Mouse (Mus musculus) regulatory T cell (primary cell): ENCODE data around the gene Lrmda.

Source experiments
- in situ Hi-C: fragments of 300-600 bp; cut with MboI, MseI; formaldehyde crosslinking; loops from one replicate; pipeline ENCODE4 v1.15.1; 2025; ENCODE audit warnings: high pct_unique_total_duplicates

Lrmda gene

DNA sequence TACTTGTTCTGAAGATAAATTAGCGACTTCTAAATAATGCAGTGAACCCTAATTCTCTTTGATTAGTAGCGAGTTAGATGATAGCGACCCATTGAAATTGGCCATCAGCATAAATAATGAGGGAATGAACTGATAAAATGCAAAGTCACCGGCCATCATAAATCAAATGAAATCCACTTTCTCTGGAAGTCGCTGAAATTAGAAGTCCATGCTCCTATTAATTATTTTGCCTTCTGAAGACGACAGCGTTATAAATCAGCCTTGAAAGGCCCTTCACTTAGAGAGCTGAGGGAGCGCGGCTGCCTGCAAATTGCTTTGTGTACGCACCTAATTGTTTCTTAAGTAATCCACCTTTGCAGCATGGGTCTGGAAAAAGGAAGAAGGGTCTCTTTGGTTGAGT lies 374.1 kb downstream of the Lrmda start:
- in situ Hi-C loops, result no loop called here

DNA sequence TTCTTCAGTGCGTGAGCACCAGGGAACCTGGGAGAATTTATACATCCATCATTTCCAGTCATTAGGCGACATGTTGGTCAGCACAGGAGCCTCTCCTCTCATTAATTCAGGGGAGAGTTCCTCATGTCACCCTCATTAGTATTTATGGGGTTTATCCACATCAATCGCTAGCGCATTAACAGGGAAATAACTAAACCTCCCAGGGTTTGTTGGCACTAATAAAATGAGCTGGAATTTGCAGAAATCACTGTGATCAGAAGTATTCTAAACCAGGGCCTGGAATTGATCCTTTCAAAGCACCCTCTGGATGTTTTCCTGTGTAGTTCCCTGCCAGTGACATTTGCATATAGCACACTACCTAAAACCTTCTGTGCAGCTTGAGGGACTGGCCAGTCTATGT lies 382.9 kb downstream of the Lrmda start:
- in situ Hi-C loops, result no loop called here

DNA sequence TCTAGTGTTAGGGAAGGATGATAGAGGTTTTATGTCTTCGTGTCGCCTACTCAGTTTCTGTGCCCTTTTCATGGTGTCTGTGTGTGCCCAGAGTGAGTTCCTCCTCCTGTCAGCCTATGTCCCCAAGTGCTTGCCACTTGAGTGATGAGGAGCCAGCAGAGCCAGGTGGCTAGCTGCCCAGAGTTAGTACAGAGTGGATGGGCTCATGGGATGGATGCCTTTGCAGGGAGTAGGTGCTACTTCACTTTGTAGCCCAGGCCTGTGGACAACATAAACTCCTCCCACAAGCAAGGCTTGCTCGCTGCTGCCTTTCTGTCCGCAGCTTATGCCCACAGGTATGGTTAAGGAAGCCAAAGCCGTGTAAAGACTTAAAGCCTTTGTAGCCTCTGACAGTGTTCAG lies 387.1 kb downstream of the Lrmda start:
- in situ Hi-C loops, result no loop called here

DNA sequence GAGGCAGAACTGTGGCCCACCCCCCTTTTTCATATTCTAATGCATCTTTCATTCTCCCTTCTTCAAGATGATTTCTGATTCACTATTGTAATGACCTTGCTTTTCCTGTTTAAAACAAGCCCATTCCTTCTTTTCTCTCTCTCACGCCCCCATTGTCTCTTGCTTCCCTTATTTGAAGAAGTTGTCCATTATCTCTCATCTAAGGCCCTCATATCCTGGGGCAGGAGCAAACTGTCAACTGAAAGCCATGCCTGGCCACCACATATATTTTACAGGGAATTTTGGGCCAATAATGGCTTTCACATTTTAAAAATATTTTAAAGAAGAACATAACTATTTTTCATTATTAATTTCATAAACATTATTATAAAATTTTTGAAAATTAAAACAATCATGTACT lies 391.3 kb downstream of the Lrmda start:
- in situ Hi-C loops, result no loop called here

DNA sequence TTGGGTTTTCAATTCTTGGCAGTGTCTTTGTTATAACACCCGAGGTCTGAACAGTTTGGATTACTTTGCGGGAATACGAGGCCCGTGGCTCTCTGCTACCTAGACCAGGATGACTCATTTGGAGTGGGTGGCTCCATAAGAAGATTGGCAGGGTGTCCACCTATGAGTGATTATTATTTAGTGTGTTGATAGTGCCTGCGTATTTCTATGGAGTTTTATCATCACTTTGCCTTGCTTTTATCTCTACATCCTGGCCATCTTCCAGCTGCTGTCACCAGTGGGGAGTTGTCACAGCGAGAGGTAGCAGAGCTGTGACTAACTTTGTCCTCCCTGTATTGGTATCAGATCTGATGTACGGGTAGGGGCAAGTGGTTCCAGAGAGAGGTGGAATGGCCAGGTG lies 393.7 kb downstream of the Lrmda start:
- in situ Hi-C loops, result no loop called here

DNA sequence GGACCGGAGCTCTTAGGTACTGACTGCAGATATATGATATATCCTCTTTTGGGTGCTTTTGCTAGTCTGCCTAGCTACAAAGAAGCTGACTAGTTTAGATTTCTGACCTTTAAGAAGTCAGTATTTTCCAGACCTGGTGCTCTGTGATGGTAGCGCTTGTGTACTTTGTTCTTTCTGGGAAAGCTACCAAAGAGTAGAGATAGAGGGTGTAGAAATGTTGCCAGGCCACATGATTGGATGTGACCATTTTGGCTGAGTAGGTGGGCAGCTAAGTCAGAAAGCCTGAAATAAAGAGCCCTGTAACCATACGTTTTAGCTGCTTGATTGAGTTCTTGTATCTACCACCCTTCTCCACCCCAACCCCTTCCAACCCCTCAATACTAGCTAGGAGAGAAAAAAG lies 398.2 kb downstream of the Lrmda start:
- in situ Hi-C loops, result no loop called here

DNA sequence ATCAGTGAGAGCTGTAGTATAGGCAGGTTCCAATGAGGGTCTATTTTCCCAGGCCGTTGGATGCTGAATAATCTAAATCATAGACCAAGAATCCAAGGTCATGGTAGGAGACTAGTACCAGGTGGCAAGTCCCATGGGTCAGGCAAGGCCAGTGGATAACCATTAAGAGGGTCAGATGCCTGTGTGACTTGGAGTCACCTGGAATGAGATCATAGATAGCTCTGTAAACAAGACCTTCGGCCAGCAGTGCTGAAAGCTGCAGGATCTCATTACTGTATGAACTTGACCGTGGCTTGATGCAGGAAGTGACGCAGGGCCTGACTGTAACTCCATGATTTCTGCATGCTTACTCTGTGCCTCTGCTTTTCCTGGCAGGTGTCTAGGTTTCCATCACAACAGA lies 402.2 kb downstream of the Lrmda start:
- in situ Hi-C loops, result no loop called here

DNA sequence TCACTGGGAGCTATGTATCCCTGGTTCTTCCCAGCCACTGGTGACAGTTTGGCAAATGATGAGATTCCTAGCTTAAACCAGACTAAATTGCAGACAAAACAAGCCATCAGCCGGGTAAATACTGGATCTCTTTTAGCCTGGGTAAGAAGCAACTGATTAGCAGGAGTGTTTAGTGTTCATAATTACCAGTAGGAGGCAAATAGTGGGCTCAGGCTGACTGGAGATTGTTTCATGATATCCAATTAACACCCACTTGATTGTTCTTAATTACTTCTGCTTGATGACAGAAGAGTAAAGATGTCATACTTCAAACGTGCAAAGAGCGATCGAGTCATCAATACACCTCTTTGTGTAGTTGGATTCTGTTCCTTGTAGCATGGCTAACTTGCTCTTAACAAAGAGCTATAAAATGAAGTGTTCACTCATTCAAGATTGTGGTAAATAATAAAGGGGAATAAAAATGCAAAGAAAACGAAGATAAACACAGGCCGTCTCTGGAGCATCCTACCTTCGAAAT lies 405.6 kb downstream of the Lrmda start:
- in situ Hi-C loops, result no loop called here

DNA sequence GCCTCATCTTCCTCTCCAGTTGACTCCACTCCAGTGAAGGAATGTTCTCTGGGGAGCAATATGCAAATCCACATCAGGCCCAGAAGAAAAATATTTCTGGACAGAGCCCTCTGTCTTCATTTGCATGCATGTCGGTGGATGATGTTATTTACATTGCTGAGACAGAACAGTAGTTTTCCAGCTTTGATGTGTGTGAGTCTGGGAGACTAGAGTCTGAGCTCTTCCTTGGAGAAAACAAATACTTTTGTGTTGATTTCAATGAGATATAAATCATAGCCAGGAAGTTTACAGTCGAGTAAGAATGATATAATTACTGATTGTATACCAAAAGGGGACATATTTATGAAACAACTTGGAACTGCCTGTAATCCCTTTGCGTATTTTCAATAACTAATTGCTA lies 415.9 kb downstream of the Lrmda start:
- in situ Hi-C loops, result no loop called here

DNA sequence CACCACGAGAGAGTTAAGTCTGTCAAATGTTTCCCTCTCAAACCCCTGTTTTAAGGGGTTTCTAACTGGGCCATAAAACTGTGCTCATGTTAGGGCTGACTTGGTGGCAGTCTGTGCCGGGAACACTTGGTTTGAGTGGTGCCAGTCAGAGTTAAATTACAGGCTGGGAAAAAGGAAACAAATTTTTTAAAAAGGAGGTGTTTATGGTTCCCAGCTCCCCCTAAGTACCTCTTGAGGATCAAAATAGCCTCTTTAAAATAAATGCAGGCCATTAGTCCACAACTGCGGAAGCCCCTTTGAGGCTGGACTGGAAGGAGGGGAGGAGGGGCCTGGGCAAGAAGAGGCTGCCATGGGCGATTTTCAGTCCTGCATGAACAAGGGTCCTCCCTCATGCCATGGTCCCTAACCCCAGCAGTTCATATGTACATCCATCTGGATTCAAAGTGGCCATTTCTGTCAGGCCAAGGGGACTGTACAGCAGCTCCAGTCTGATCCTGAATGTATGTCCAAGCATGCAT lies 416.4 kb downstream of the Lrmda start:
- in situ Hi-C loops, result no loop called here

DNA sequence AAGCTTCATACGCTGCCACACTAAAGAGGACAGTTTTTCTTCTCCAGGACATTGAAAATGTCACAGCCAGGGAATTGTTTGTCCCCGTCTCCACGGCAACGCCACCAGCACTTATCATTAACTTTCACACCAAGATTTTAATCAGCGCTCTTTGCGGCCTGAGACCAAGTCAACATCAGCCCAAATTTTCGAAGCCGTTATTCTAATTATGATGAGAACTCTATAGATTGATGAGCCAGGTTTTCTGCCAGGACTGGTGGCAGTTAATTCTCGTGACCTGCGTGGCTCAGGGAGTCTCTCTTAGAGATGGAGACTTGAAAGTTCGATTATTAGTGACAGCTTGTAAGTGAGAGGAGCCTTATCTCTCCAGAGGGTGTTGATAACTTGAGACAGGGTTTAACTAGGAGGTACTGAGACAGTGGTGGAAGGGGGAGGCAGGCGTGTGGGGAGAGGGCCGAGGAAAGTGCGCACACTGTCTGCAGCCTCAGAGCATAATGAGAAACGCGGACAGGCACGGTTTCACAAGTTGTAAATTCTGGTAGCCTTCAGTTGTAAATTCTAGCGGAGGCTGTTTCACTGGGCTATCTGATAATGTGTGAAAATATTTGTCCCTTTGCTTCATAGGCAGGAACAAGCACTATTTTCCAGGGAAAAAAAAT lies 421.0 kb downstream of the Lrmda start:
- in situ Hi-C loops, result no loop called here

DNA sequence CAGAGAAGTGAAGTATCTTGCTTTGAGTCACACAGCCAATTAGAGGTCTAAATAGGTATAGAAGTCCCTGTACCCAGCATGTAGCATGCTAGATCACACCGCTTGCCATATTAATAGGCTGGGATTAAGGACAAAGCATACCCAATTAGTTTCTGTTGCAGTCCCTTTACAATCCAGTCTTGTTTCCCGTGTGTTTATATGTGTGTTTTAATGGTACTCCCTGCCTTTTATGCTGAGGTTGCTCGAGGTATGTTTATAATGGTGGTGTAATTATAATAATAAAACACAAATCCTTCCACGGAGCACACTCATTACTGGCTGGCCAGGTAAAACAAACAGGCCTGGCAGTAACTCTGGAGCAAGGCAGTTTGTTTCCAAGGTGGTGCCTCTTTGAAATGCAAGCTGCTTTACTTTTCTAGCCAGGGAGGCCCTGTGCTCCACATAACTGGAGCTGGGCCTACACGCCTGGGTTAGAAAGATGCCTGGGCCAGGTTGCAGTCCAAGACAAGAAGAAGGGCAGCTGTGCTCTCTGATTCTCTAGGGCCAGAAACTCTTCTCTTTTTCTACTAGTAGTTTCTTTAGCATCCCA lies 422.4 kb downstream of the Lrmda start:
- in situ Hi-C loops, result no loop called here

DNA sequence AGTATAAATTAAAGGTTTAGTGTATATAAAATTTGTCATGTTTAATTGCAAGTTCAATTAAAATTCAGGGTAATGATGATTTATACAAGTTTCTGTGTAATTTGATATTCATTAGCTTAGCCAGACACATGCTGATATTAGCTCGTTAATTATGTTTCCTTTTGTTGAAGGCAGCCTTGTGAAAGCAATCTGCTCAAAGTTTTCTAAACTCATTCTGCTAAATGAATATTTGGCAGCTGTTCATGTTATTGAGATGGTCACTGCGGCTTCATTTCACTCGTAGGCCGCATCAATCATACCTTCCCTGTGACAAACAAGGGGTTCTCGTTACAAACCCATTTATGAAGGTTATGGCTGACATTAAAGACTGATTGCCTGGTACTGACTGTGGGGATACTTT lies 423.2 kb downstream of the Lrmda start:
- in situ Hi-C loops, result no loop called here

DNA sequence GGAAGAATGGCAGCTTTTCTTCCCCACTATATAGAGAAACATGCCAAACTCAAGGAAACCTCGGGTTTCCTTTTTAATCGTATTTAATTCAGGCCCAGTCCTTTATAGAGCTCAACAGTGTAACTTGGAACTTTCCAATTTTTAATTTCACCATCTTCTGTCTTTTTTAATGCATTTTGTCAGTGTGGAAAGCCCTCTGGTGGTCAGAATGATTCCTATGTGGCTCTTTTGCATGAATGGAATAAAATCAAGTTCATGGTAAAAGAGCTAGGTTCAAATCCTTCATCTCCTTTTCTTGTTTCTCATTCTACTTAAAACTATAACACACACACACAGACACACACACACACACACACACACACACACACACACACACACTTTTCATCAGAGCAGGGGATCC lies 425.0 kb downstream of the Lrmda start:
- in situ Hi-C loops, result no loop called here

DNA sequence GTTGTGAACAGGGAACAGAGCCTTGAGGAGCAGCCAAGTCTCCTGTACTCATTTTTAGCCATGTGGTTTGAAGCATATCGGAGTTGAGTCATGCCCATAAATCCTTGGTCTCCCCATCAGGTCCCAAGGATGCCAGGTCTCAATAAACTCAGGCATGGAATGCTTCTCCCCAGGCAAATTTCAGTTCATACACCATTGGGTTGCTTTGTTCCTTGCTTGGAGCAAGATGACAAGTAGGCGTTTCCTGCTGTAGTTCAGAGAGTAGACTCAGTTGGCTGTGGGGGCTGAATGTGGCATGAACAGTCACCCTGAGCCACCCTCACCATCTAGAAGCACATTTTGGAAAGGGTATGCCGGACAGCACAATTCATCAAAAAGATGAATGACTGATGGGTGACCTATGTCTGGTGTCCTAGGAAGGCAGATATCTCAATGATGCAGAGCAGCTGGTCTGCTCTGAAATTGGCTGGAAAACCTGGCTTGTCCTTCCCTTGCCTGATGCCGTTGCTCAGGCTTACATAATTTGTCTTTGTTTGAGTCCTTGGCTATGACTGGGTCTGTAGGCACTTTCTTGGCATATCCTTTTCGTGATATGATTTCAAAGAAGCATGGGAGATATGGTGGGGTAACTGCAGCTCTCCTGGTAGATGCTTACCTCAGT lies 425.8 kb downstream of the Lrmda start:
- in situ Hi-C loops, result no loop called here

DNA sequence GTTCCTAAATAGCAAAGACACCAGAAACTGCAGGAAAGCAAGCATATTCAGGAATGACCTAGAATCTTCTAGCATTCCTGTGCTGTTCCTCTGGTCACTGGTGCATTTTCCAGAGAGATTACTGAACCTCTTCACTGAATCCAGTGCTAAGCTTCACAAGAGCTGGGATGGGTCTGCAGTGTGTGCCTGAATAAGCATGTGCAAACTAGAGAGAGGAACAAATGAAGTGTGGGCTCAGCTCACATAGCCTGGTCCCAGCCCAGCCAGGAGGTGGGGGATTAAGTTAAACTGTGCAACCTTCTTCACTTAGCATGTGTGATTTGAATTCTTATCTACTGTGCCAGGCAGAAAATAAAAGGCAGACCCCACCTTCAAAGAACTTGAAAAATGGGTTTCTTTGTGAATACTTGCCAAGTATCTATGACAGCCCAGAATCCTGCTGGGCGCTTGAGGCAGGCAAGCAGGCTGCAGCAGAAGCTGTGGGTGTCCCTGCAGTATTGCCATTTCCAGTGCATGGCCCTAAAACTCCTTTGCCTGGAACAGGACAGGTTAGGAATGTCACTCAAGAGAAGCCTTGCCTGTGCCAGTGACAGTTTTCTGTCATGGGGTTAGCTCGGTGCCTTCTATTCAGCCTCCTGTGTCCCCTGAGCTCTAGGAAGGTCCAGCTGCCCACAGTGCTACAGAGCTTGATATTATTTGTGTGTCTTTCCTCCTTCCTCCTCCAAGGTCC lies 426.5 kb downstream of the Lrmda start:
- in situ Hi-C loops, result no loop called here

DNA sequence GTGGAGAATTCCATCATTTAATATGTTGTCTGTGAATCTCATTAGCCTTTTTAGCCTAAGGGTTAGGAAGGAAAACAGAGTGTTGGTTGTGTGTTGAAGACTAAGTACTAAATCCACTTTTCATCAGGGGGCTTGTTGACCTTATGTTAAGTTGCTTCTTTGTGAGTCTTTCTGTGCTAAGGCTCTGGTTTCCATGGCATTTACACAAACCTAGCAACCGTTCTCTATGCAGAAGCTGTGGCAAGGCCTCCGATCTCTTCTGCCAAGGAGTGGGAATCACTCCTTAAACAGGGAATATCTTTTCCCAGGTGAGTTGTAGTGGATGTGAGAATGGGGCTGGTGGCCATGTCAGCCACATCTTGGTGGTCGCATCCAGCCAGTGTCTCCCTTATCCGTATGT lies 432.1 kb downstream of the Lrmda start:
- in situ Hi-C loops, result no loop called here

DNA sequence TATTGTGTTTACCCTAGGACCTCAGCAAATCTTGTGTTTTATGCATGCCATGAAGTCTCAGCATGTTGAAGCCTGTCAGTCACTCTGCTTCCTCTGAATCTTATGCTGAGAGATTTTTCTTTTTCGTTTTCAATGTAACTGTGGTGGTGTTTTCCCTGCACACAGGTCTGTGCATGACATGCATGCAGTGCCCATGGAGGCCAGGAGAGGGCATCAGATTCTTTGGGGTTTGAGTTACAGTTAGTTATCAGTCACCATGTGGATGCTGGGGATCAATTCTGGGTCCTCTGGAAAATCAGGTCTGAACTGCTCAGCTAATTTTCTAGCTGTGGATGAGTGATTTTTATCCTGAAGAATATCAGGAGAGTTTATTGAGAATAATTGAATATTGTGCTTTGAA lies 444.8 kb downstream of the Lrmda start:
- in situ Hi-C loops, result no loop called here

DNA sequence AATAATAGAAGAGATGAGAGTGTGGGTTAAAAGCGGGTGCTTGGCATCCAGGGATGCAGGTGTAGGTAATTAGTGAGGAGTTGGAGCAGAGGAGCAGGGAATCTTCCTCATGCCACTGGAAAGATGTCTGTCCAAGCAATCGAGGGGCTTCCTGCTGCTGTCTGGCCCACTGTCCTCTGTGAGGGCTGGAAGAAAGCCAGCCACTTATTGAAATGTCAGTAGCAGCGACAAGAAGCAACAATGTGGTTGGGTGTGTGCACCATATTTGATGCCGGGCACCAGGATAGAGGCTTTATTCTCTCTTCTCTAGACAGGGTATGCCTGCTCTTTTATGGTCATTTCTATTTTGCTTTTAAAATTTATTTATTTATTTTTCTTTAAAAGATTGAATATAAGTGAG lies 451.5 kb downstream of the Lrmda start:
- in situ Hi-C loops, result no loop called here

DNA sequence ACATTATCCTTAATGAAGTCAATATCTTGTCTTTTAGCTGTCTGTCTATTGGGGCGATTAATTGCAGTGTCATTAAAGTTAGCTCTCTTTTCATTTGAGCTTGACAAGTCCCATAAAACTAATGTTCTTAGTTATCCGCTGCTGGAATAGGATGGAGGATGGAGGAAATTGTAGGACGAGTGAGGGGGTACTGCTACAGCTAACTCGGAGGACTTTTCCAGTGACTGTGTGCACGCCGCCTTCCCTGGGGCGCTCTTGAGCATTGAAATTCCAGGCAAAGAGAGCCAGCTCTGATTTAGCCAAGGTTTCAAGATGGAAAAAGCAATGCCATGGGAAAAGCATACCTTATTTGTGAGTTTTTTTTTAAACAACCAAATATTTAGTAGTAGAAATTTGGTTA lies 453.9 kb downstream of the Lrmda start:
- in situ Hi-C loops, result no loop called here

DNA sequence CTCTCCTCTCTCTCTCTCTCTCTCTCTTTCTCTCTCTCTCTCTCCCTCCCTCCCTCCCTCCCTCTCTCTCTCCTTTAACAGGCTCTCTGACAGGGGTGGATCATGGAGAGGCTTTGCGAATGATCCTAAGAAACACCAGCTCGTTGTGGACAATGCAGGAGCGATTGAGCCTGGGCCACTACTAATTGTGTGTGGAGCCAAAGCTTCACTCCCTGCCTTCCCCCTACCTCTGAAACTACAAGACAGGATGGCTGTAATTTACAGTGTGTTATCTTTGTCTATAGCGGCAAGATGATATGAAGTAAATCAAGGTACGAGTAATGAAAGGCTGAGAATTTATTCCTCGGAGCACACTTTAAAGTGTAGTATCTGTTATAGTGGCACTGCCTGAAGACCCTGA lies 454.5 kb downstream of the Lrmda start:
- in situ Hi-C loops, result no loop called here

DNA sequence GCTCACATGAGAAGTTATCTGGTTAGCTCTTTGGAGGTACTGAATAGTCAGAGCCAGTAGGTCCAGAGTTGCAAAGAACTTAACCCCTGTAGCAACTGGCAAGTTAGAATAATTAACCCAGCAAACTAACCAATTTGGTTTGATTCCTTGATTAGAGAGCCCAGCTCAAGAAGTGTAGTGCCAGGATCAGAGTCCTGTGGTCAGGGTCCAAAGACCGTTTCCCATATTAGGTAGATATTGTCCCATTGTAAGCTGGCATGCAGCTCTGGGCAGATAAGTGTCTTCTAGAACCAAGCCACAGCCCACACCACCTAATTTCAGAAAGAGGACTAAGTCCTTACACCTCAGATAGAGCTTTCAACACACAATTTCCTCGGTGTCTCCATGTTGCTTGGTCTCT lies 473.8 kb downstream of the Lrmda start:
- in situ Hi-C loops, result no loop called here
